Mouse (Mus musculus) heart, embryonic 14.5 days (tissue): Measurements from ENCODE around the gene Cyp2u1. TPM values are rescaled to one million over a fixed set of nuclear protein-coding genes. Genes with fewer than 3 reads are reported as not detected.

ENCODE experiments used
- ATAC-seq: fragments of 200-750 bp; cut with Nextera tagmentation; 2 replicates; pipeline ENCODE4 v1.8.0; 2017; ENCODE audit warnings: low read depth, moderate TSS enrichment; ENCODE audit not compliant: insufficient number of reproducible peaks, insufficient read depth, low FRiP score
- H3K27ac ChIP-seq, 2 experiments: fragments of 200-500 bp in 1 of 2; fragments of 300-500 bp in 1 of 2; sonication (generic) in 1 of 2; replicated peaks in 1 of 2; 2 replicates each; pipeline ENCODE4 v1.5.1; 2012 to 2014; ENCODE audit warnings: low read depth in 2 of 2, low read length in 2 of 2, control low read depth in 1 of 2, mild to moderate bottlenecking in 1 of 2, mixed read lengths in 1 of 2; ENCODE audit not compliant: control insufficient read depth in 1 of 2, insufficient read depth in 1 of 2
- H3K27me3 ChIP-seq: fragments of 300-500 bp; sonication (generic); 2 replicates; pipeline ENCODE4 v1.6.1; 2014; ENCODE audit warnings: mild to moderate bottlenecking, low read length, control low read depth; ENCODE audit not compliant: control insufficient read depth, insufficient read depth
- H3K36me3 ChIP-seq: fragments of 300-500 bp; sonication (generic); 2 replicates; pipeline ENCODE4 v1.6.1; 2014; ENCODE audit warnings: mild to moderate bottlenecking, control low read depth, low read length, mixed read lengths; ENCODE audit not compliant: control insufficient read depth, insufficient read depth
- H3K4me1 ChIP-seq, 2 experiments: fragments of 200-500 bp in 1 of 2; fragments of 300-500 bp in 1 of 2; sonication (generic) in 1 of 2; 2 replicates each; pipeline ENCODE4 v1.6.1; 2012 to 2014; ENCODE audit warnings: low read length in 2 of 2, control low read depth in 1 of 2, mixed read lengths in 1 of 2; ENCODE audit not compliant: control insufficient read depth in 2 of 2, insufficient read depth in 2 of 2
- H3K4me2 ChIP-seq: fragments of 300-500 bp; sonication (generic); 2 replicates; pipeline ENCODE4 v1.6.1; 2014; ENCODE audit warnings: mild to moderate bottlenecking, low read length
- H3K4me3 ChIP-seq, 2 experiments: fragments of 200-500 bp in 1 of 2; fragments of 300-500 bp in 1 of 2; sonication (generic) in 1 of 2; 2 replicates each; pipeline ENCODE4 v1.5.1; 2012 to 2014; ENCODE audit warnings: low read length in 2 of 2, mild to moderate bottlenecking in 2 of 2, control low read depth in 1 of 2, low read depth in 1 of 2, moderate library complexity in 1 of 2; ENCODE audit not compliant: control insufficient read depth in 1 of 2, insufficient read depth in 1 of 2
- H3K9ac ChIP-seq: fragments of 300-500 bp; sonication (generic); 2 replicates; pipeline ENCODE4 v1.6.1; 2014; ENCODE audit warnings: mild to moderate bottlenecking, low read length
- H3K9me3 ChIP-seq: fragments of 300-500 bp; sonication (generic); 2 replicates; pipeline ENCODE4 v1.6.1; 2016; ENCODE audit warnings: low read length, control low read depth; ENCODE audit not compliant: control insufficient read depth
- WGBS: fragments of 180-500 bp; shearing (Covaris S2); extraction: QIAGEN DNeasy Blood & Tissue Kit; methylation state at CpG from one replicate; pipeline ENCODE4 v1.1.7; 2014; 5-methylcytosine and 5-hydroxymethylcytosine counted together
- polyA plus RNA-seq: library from polyadenylated mRNA; unstranded; fragments of >200 nt; fragmentation: Nextera tagmentation; extraction: Ambion mirVana; gene quantifications from 2 replicates; pipeline ENCODE4 v1.2.1, GENCODE M21; 2014

Gene Cyp2u1
- polyA plus RNA-seq, 1 experiment from 2014 or later, result 13.2 TPM

DNA sequence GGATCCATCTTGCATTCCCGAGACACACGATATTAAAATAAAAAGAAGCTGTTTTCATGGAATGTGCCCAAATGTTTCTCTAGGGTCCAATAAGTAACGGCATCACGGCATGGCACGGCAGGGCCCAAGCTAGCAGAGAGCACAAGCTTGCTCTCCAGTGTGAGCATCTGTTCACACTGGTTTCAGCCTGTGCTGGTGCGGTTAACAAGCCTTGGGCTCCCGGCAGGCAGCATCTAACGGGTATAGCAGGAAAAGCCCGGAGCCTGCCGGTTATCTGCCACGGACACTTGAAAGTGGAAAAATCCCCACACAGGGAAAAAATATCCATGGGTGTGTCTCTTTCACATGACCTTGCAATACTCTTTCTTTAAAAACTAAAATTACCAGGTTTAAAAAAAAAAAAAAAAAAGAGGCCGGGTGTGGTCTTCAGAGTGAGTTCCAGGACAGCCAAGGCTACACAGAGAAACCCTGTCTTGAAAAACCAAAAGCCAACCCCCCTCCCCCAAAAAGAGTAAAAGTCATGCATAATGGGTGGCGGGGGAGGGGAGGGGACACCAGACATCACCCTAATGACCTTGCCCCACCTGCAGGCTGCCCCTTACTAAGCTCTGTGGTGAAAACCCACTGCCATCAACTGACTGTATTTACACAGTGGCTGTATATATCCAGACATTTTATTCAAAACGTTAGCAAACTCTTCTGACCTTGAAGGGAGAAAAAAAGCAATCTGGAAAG is 19.2 kb upstream of the Cyp2u1 start:
- no peak for ATAC-seq
- Histone ChIP-seq H3K9ac (no peak overlapping the region), H3K36me3 (no peaks in the 10 kb centered on the region), H3K27me3 (no peaks in the 10 kb centered on the region), H3K4me1 (no peaks in the 10 kb centered on the region), H3K4me3 (no peak overlapping the region), H3K27ac (no peak overlapping the region), H3K9me3 (no peaks in the 10 kb centered on the region), H3K4me2 (no peak overlapping the region)
- 61% methylated on average over 14 of the region's 14 CpGs for WGBS

- no peak for ATAC-seq
- Histone ChIP-seq H3K4me2 (no peak overlapping the region), H3K4me1 (peaks cover 4 to 5% of the 10 kb centered on the region in 2 experiments; a peak in 2 of 4 replicates), H3K9ac (no peak overlapping the region), H3K27me3 (no peaks in the 10 kb centered on the region), H3K27ac (no peak overlapping the region), H3K9me3 (no peaks in the 10 kb centered on the region), H3K36me3 (no peaks in the 10 kb centered on the region), H3K4me3 (no peak overlapping the region)
- WGBS, result 4% methylated on average over 3 of the region's 3 CpGs
Measured at GRCm38 (mm10) chr3:131320184-131320583, 17.2 kb upstream of the Cyp2u1 start.

DNA sequence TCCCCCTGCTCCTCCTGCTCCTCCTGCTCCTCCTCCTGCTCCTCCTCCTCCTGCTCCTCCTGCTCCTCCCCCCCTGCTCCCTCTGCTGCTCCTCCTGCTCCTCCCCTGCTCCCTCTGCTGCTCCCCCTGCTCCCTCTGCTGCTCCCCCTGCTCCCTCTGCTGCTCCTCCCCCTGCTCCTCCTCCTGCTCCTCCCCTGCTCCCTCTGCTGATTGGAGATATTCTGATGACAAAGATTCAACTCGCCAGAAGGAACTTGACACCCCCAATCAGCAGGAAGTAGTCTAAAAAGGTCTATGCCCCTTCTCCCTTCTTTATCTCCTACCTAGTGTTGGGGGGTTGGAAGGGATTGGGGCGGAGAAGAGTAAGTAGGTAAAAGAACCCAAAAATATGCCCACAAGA is 15.2 kb upstream of the Cyp2u1 start:
- no peaks in the 10 kb centered on the region for H3K9me3 ChIP-seq
- no peaks in the 10 kb centered on the region for H3K27me3 ChIP-seq
- peaks cover 4 to 5% of the 10 kb centered on the region in 2 experiments; a peak in 2 of 4 replicates for H3K4me1 ChIP-seq
- H3K9ac ChIP-seq, result no peak overlapping the region
- no peak overlapping the region for H3K4me3 ChIP-seq
- WGBS, result 40% methylated on average over 2 of the region's 2 CpGs
- no peak for ATAC-seq
- no peaks in the 10 kb centered on the region for H3K36me3 ChIP-seq
- H3K27ac ChIP-seq, result no peak overlapping the region
- H3K4me2 ChIP-seq, result no peak overlapping the region

DNA sequence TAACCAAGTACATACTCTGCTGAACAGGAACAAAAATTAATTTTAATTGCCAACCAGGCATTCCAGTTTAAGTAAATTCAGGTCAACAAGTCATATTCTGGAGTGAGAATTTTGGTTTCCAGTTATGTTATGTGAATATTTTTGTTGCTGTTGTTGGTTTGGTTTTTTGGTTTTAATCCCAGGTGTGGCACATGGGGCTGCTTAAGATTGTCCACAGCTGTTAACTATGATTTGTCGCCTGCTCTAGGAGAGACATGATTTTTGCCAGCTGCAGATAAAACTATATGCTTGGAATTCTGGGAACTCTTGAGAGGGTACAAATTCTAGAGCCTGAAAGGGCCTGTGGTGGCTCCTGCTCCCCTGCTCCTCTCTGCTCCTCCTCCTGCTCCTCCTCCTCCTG is 14.1 kb upstream of the Cyp2u1 start:
- no peaks in the 10 kb centered on the region for H3K27me3 ChIP-seq
- H3K4me3 ChIP-seq, result no peak overlapping the region
- 71% methylated on average over 1 of the region's 1 CpGs for WGBS
- H3K9me3 ChIP-seq, result no peaks in the 10 kb centered on the region
- H3K4me1 ChIP-seq, result peaks cover 4 to 5% of the 10 kb centered on the region in 2 experiments; a peak in 2 of 4 replicates
- no peak overlapping the region for H3K27ac ChIP-seq
- no peak for ATAC-seq
- H3K9ac ChIP-seq, result no peak overlapping the region
- no peaks in the 10 kb centered on the region for H3K36me3 ChIP-seq
- no peak overlapping the region for H3K4me2 ChIP-seq

GRCm38 (mm10) chr3:131315957-131316510 is 13.0 kb upstream of the Cyp2u1 start:
- ATAC-seq, result no peak
- peak overlapping the region; percentile 57 for H3K4me2 ChIP-seq
- peaks cover 4 to 5% of the 10 kb centered on the region in 2 experiments; a peak in 2 of 4 replicates for H3K4me1 ChIP-seq
- no peaks in the 10 kb centered on the region for H3K9me3 ChIP-seq
- 45% methylated on average over 4 of the region's 4 CpGs for WGBS
- H3K36me3 ChIP-seq, result no peaks in the 10 kb centered on the region
- H3K9ac ChIP-seq, result peak overlapping the region; percentile 35
- H3K27ac ChIP-seq, result no peak overlapping the region; a peak in 1 of 4 replicates
- no peaks in the 10 kb centered on the region for H3K27me3 ChIP-seq
- H3K4me3 ChIP-seq, result peak overlapping the region in 1 of 2 experiments; percentile 10; a peak in 1 of 4 replicates

DNA sequence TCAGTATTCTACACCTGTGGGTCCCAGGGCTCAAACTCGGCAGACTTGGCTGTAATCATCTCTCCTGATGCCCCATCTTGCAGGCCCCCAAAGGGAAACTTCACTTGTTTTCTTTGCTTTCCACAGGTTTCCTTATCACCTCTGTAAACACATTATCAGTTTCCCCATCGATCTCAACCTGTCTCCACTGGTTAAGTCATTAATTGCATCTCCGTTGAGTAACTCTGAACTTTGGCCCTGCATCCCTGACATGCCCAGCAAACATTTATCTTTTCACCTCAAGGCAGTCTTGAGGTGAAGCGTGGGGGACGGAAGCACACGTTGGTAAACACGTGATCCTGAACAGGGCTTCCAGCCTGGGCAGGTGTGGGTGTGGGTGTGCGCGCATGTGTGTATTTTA is 9.3 kb upstream of the Cyp2u1 start:
- Histone ChIP-seq H3K4me1 (peaks cover 4 to 5% of the 10 kb centered on the region in 2 experiments; a peak in 2 of 4 replicates), H3K27ac (no peak overlapping the region), H3K36me3 (no peaks in the 10 kb centered on the region), H3K27me3 (no peaks in the 10 kb centered on the region), H3K4me3 (no peak overlapping the region), H3K9ac (no peak overlapping the region), H3K9me3 (peaks cover 16% of the 10 kb centered on the region), H3K4me2 (no peak overlapping the region)
- no peak for ATAC-seq
- WGBS, result 57% methylated on average over 9 of the region's 9 CpGs

GRCm38 (mm10) chr3:131310572-131310971 is 7.5 kb upstream of the Cyp2u1 start:
- no peak for ATAC-seq
- no peak overlapping the region for H3K4me2 ChIP-seq

More at GRCm38 (mm10) chr3:131310572-131310971, 7.5 kb upstream of the Cyp2u1 start:
- Histone ChIP-seq H3K9ac (no peak overlapping the region), H3K4me3 (no peak overlapping the region), H3K36me3 (no peaks in the 10 kb centered on the region), H3K27me3 (no peaks in the 10 kb centered on the region), H3K9me3 (peaks cover 16% of the 10 kb centered on the region), H3K4me1 (no peaks in the 10 kb centered on the region), H3K27ac (no peak overlapping the region)
- WGBS, result 83% methylated on average over 4 of the region's 4 CpGs
